In genomic region chr13:75752216-75752938, GRCm38 (mm10) we compare ENCODE assay signal across 7 mouse cellular contexts. TPM values are rescaled to one million over a fixed set of nuclear protein-coding genes. Genes with fewer than 3 reads are reported as not detected.
DNase-seq lines count a peak whose midpoint lies in the region; ATAC-seq lines count a peak whose summit lies in the region.

No protein-coding gene starts in this region.

- H3K9me3 ChIP-seq in neural tube, embryonic 13.5 days = no peaks in the 10 kb centered on the region

- WGBS in neural tube, embryonic 13.5 days = 92% methylated on average over 5 of the region's 5 CpGs

- no peak overlapping the region for H3K9ac ChIP-seq in neural tube, embryonic 13.5 days

- no peak overlapping the region for H3K27ac ChIP-seq in neural tube, embryonic 13.5 days (replicated peaks)

- H3K27me3 ChIP-seq in neural tube, embryonic 13.5 days = no peaks in the 10 kb centered on the region

- DNase-seq in neural tube, embryonic 10.5 days (ENCODE audit: extremely low spot score, low spot score) = no peak
- DNase-seq in cerebellum, adult 18-20 months = peak; percentile 39 to 62
- peak; percentile 77 to 92 for DNase-seq in gastrocnemius, postnatal 36 days
- DNase-seq in kidney, postnatal 4 days = peak; percentile 77 to 84
- peak; percentile 71 to 89 for DNase-seq in urinary bladder, postnatal 36 days (ENCODE audit: low spot score in 2 of 2)

- no peak overlapping the region for H3K4me3 ChIP-seq in neural tube, embryonic 13.5 days

- no peak overlapping the region for H3K4me2 ChIP-seq in neural tube, embryonic 13.5 days

- intact Hi-C loops in gastrocnemius, postnatal 36 days (cut with DNase I) = no loop called here

- H3K36me3 ChIP-seq in neural tube, embryonic 13.5 days = no peaks in the 10 kb centered on the region

- peaks cover 4% of the 10 kb centered on the region; the same call in 1 of the 2 replicates for H3K4me1 ChIP-seq in neural tube, embryonic 13.5 days (replicated peaks)

- ATAC-seq in neural tube, embryonic 13.5 days (ENCODE audit: low read depth) = peak; percentile 67; the same call in 1 of the 2 replicates
- ATAC-seq in megakaryocyte, adult 5-6 weeks (ENCODE audit: poor library complexity, severe bottlenecking) = peak; percentile 32; the same call in 1 of the 2 replicates

RNA-seq across cellular contexts. Expression of gene Ell2, which starts 45.8 kb away (rescaled TPM):
- 2.4 and 2.8 TPM in 2 replicates for polyA plus RNA-seq in neural tube, embryonic 13.5 days (2015; fragmentation: Nextera tagmentation; extraction: Ambion mirVana)
- 10 to 100 TPM; 24.4 to 34.0 TPM for total RNA-seq in gastrocnemius, postnatal 36 days (2021)
- 12.2 and 13.8 TPM in 2 replicates for total RNA-seq in megakaryocyte, adult 5-6 weeks (2015)
- total RNA-seq in megakaryocyte, adult 5-6 weeks (2017) = 7.7 and 7.9 TPM in 2 replicates
